ENCODE assay signal across 8 mouse cellular contexts in genomic region chr14:47367461-47367860, GRCm38 (mm10). TPM values are rescaled to one million over a fixed set of nuclear protein-coding genes. Genes with fewer than 3 reads are reported as not detected.
DNase-seq lines count a peak whose midpoint lies in the region; ATAC-seq and TF ChIP-seq lines count a peak whose summit lies in the region.

TSS of gene Lgals3 (plus strand) at chr14:47367751.

- H3K27ac ChIP-seq in heart, embryonic 12.5 days (ENCODE audit: poor library complexity, severe bottlenecking): no peak within 1 kb of the TSS
- H3K27ac ChIP-seq in kidney, embryonic 16.5 days (ENCODE audit: low read length): peak within 1 kb of the TSS; percentile 85
- no peak within 1 kb of the TSS for H3K27ac ChIP-seq in limb, embryonic 14.5 days (replicated peaks; ENCODE audit: low read depth, low read length)
- H3K27ac ChIP-seq in midbrain, embryonic 15.5 days: peak within 1 kb of the TSS; percentile 75

- no peaks in the 10 kb centered on the region for H3K36me3 ChIP-seq in heart, embryonic 12.5 days
- H3K36me3 ChIP-seq in kidney, embryonic 16.5 days (ENCODE audit: insufficient read depth, low read length): no peaks in the 10 kb centered on the region
- no peaks in the 10 kb centered on the region for H3K36me3 ChIP-seq in limb, embryonic 14.5 days (ENCODE audit: control insufficient read depth, insufficient read depth, low read length)
- no peaks in the 10 kb centered on the region for H3K36me3 ChIP-seq in midbrain, embryonic 15.5 days (replicated peaks)

- no peak for TF ChIP-seq POLR2A in limb, embryonic 14.5 days (IDR thresholded peaks at IDR 0.05; ENCODE audit: borderline replicate concordance, extremely low read depth, insufficient read depth, insufficient read length)

- H3K4me3 ChIP-seq in heart, embryonic 12.5 days: no peak within 1 kb of the TSS; the same call in 1 of the 2 replicates
- H3K4me3 ChIP-seq in kidney, embryonic 16.5 days (ENCODE audit: low read length): no peak within 1 kb of the TSS
- H3K4me3 ChIP-seq in limb, embryonic 14.5 days (replicated peaks; ENCODE audit: low read length): no peak within 1 kb of the TSS
- no peak within 1 kb of the TSS for H3K4me3 ChIP-seq in midbrain, embryonic 15.5 days

- H3K27me3 ChIP-seq in heart, embryonic 12.5 days (replicated peaks): peaks cover 5% of the 10 kb centered on the region
- peaks cover under 1% of the 10 kb centered on the region; the same call in 1 of the 2 replicates for H3K27me3 ChIP-seq in kidney, embryonic 16.5 days (ENCODE audit: insufficient read depth, low read length)
- H3K27me3 ChIP-seq in limb, embryonic 14.5 days (ENCODE audit: control insufficient read depth, insufficient read depth, low read length): no peaks in the 10 kb centered on the region
- H3K27me3 ChIP-seq in midbrain, embryonic 15.5 days (replicated peaks): no peaks in the 10 kb centered on the region

- no peaks in the 10 kb centered on the region for H3K9me3 ChIP-seq in heart, embryonic 12.5 days (replicated peaks)
- H3K9me3 ChIP-seq in kidney, embryonic 16.5 days (ENCODE audit: low read length): no peaks in the 10 kb centered on the region
- no peaks in the 10 kb centered on the region for H3K9me3 ChIP-seq in limb, embryonic 14.5 days (ENCODE audit: control insufficient read depth, low read length)
- no peaks in the 10 kb centered on the region for H3K9me3 ChIP-seq in midbrain, embryonic 15.5 days

- H3K4me2 ChIP-seq in heart, embryonic 12.5 days: peak within 1 kb of the TSS; percentile 47
- H3K4me2 ChIP-seq in kidney, embryonic 16.5 days (replicated peaks; ENCODE audit: low read depth, low read length): no peak within 1 kb of the TSS
- H3K4me2 ChIP-seq in limb, embryonic 14.5 days (replicated peaks; ENCODE audit: low read depth, low read length, severe bottlenecking): no peak within 1 kb of the TSS
- H3K4me2 ChIP-seq in midbrain, embryonic 15.5 days: peak within 1 kb of the TSS; percentile 39

- H3K9ac ChIP-seq in heart, embryonic 12.5 days: 0 out of 2 replicates have a peak within 1 kb of the TSS, but pooled peaks have one; percentile 0
- no peak within 1 kb of the TSS for H3K9ac ChIP-seq in kidney, embryonic 16.5 days (replicated peaks; ENCODE audit: low read length)
- no peak within 1 kb of the TSS for H3K9ac ChIP-seq in limb, embryonic 14.5 days (ENCODE audit: low read depth, low read length, severe bottlenecking)
- H3K9ac ChIP-seq in midbrain, embryonic 15.5 days: no peak within 1 kb of the TSS

- peak; percentile 69 for ATAC-seq in heart, embryonic 12.5 days (ENCODE audit: insufficient number of reproducible peaks, low FRiP score)
- peak; percentile 85 for ATAC-seq in kidney, embryonic 16.5 days (ENCODE audit: low FRiP score, low TSS enrichment)
- ATAC-seq in limb, embryonic 14.5 days (ENCODE audit: low FRiP score, low read depth): peak; percentile 74
- ATAC-seq in midbrain, embryonic 15.5 days (replicated peaks): peak; percentile 97

- WGBS in heart, embryonic 12.5 days: 18% methylated on average over 9 of the region's 9 CpGs
- WGBS in kidney, embryonic 16.5 days: 52% methylated on average over 9 of the region's 9 CpGs
- WGBS in limb, embryonic 14.5 days: 44% methylated on average over 9 of the region's 9 CpGs
- WGBS in midbrain, embryonic 15.5 days: 28% methylated on average over 9 of the region's 9 CpGs

- H3K4me1 ChIP-seq in heart, embryonic 12.5 days (replicated peaks): peaks cover 21% of the 10 kb centered on the region
- peaks cover 8% of the 10 kb centered on the region for H3K4me1 ChIP-seq in kidney, embryonic 16.5 days (ENCODE audit: insufficient read depth, low read length)
- peaks cover 2% of the 10 kb centered on the region for H3K4me1 ChIP-seq in limb, embryonic 14.5 days (ENCODE audit: control insufficient read depth, insufficient read depth, low read length)
- H3K4me1 ChIP-seq in midbrain, embryonic 15.5 days: peaks cover 12% of the 10 kb centered on the region

- no peak for DNase-seq in heart, adult 8-10 months (ENCODE audit: low spot score)
- peak; percentile 28 to 38 for DNase-seq in cerebellum, postnatal 25 days
- peak; percentile 44 to 68 for DNase-seq in frontal cortex, postnatal 36 days (ENCODE audit: low spot score in 2 of 2)
- peak; percentile 58 for DNase-seq in limb, embryonic 14.5 days (ENCODE audit: low spot score)
- peak; percentile 21 for DNase-seq in thymus, postnatal 14 days

RNA-seq across cellular contexts. Expression of gene Lgals3, which starts in this region (rescaled TPM):
- 1.7 and 1.9 TPM in 2 replicates for polyA plus RNA-seq in heart, embryonic 12.5 days (2016; fragmentation: Nextera tagmentation; extraction: Ambion mirVana)
- 1 to 10 TPM; 4.0 to 6.1 (median 5.1) TPM for total RNA-seq in heart, adult 8-10 months (2022)
- polyA plus RNA-seq in kidney, embryonic 16.5 days (2015; fragmentation: Nextera tagmentation; extraction: Ambion mirVana): 30.1 and 37.6 TPM in 2 replicates
- 49.4 and 53.3 TPM in 2 replicates for polyA plus RNA-seq in limb, embryonic 14.5 days (2012; rRNA removed)
- polyA plus RNA-seq in limb, embryonic 14.5 days (2014; fragmentation: Nextera tagmentation; extraction: Ambion mirVana): 84.1 and 111 TPM in 2 replicates
- polyA plus RNA-seq in midbrain, embryonic 15.5 days (2015; fragmentation: Nextera tagmentation; extraction: Ambion mirVana): 3.6 and 3.8 TPM in 2 replicates

Comparison
In these comparisons a context has a peak if more than half of its experiments do, and no peak if none do; other contexts are left out.
1. H3K27ac ChIP-seq: peak in kidney, embryonic 16.5 days (single experiment) and midbrain, embryonic 15.5 days (single experiment); none in heart, embryonic 12.5 days (single experiment) and limb, embryonic 14.5 days (single experiment).
2. H3K4me2 ChIP-seq: peak in heart, embryonic 12.5 days (single experiment) and midbrain, embryonic 15.5 days (single experiment); none in kidney, embryonic 16.5 days (single experiment) and limb, embryonic 14.5 days (single experiment).
3. Peak in every context shown above with its lines, with median percentiles within 50 percentile points of each other: ATAC-seq.